ENCODE assay signal across 8 mouse cellular contexts in the genomic region with DNA sequence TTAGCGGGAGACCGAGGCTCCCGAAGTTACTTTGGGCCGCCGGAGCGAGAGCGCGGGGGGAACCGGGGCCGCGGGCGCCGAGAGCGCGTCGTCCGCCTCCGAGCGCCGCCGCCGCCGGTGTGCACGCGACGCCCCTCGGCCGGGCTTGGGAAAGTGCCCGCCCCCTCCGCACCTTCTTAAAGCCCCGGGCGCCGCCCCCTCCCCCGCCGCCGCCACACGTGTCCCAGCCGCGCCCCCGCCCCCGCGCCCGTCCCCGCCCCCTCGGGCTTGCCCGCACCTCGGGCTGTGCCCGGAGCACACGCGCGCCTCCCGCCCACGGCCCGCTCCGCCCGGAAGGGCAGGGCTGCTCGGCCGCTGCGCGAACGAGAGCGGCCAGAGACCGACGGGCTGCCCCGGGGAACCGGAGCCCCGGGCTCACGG. TPM values are rescaled to one million over a fixed set of nuclear protein-coding genes. Genes with fewer than 3 reads are reported as not detected.
DNase-seq lines count a peak whose midpoint lies in the region; ATAC-seq lines count a peak whose summit lies in the region.

A gene (minus strand): TSS at position 147 of the 420 bp plus-strand sequence.

- 1% methylated on average over 17 of the region's 68 CpGs for WGBS in embryonic facial prominence, embryonic 11.5 days
- under 1% methylated on average over 30 of the region's 68 CpGs for WGBS in hindbrain, embryonic 14.5 days
- WGBS in limb, embryonic 15.5 days, result under 1% methylated on average over 44 of the region's 68 CpGs

- peak; percentile 6 for DNase-seq in kidney, adult 18-20 months
- no peak for DNase-seq in kidney, adult 9 months
- DNase-seq in ZHBTc4 (ENCODE audit: low read depth, low spot score), result peak; percentile 77
- DNase-seq in embryonic facial prominence, embryonic 11.5 days (ENCODE audit: low spot score), result peak; percentile 60
- peak; percentile 69 for DNase-seq in hindbrain, embryonic 14.5 days (ENCODE audit: low spot score)
- DNase-seq in right cerebral cortex, postnatal 4 days, result peak; percentile 69
- DNase-seq in thymus, postnatal 10 days (ENCODE audit: low spot score in 2 of 2), result no peak

- no peaks in the 10 kb centered on the region for H3K36me3 ChIP-seq in embryonic facial prominence, embryonic 11.5 days (replicated peaks; ENCODE audit: control insufficient read depth, insufficient read depth, low read depth, low read length)
- H3K36me3 ChIP-seq in hindbrain, embryonic 14.5 days (replicated peaks; ENCODE audit: control insufficient read depth, insufficient read depth), result no peaks in the 10 kb centered on the region
- no peaks in the 10 kb centered on the region for H3K36me3 ChIP-seq in limb, embryonic 15.5 days

- peak within 1 kb of the TSS; percentile 97 for H3K4me2 ChIP-seq in embryonic facial prominence, embryonic 11.5 days (ENCODE audit: low read depth, low read length)
- peak within 1 kb of the TSS; percentile 96 for H3K4me2 ChIP-seq in hindbrain, embryonic 14.5 days (replicated peaks)
- peak within 1 kb of the TSS; percentile 92 for H3K4me2 ChIP-seq in limb, embryonic 15.5 days

- ATAC-seq in embryonic facial prominence, embryonic 11.5 days (replicated peaks; ENCODE audit: insufficient number of reproducible peaks, low FRiP score, low TSS enrichment, low read depth), result peak; percentile 80
- peak; percentile 89 for ATAC-seq in hindbrain, embryonic 14.5 days (ENCODE audit: low FRiP score)
- ATAC-seq in limb, embryonic 15.5 days (ENCODE audit: insufficient number of reproducible peaks, low FRiP score, low TSS enrichment, low read depth), result peak; percentile 63; the same call in 1 of the 2 replicates

- peak within 1 kb of the TSS; percentile 54 for H3K4me3 ChIP-seq in embryonic facial prominence, embryonic 11.5 days (ENCODE audit: low read depth, low read length)
- H3K4me3 ChIP-seq in hindbrain, embryonic 14.5 days (replicated peaks; ENCODE audit: low read length), result peak within 1 kb of the TSS; percentile 72
- peak within 1 kb of the TSS; percentile 52 for H3K4me3 ChIP-seq in limb, embryonic 15.5 days

- peak within 1 kb of the TSS; percentile 47 for H3K9ac ChIP-seq in embryonic facial prominence, embryonic 11.5 days (replicated peaks; ENCODE audit: low read length)
- H3K9ac ChIP-seq in hindbrain, embryonic 14.5 days, result peak within 1 kb of the TSS; percentile 88
- H3K9ac ChIP-seq in limb, embryonic 15.5 days, result peak within 1 kb of the TSS; percentile 37

- no peak within 1 kb of the TSS for H3K27ac ChIP-seq in embryonic facial prominence, embryonic 11.5 days (replicated peaks; ENCODE audit: low read depth, low read length)
- H3K27ac ChIP-seq in hindbrain, embryonic 14.5 days, result peak within 1 kb of the TSS; percentile 85
- H3K27ac ChIP-seq in limb, embryonic 15.5 days, result no peak within 1 kb of the TSS

- H3K27me3 ChIP-seq in embryonic facial prominence, embryonic 11.5 days (ENCODE audit: control insufficient read depth, insufficient read depth, low read length), result peaks cover 44% of the 10 kb centered on the region
- H3K27me3 ChIP-seq in hindbrain, embryonic 14.5 days (ENCODE audit: control insufficient read depth, insufficient read depth, low read length), result peaks cover 33% of the 10 kb centered on the region; the same call in 1 of the 2 replicates
- peaks cover 87% of the 10 kb centered on the region for H3K27me3 ChIP-seq in limb, embryonic 15.5 days

- H3K4me1 ChIP-seq in embryonic facial prominence, embryonic 11.5 days (ENCODE audit: control insufficient read depth, insufficient read depth, low read length), result no peaks in the 10 kb centered on the region
- peaks cover 8% of the 10 kb centered on the region; the same call in 1 of the 2 replicates for H3K4me1 ChIP-seq in hindbrain, embryonic 14.5 days (replicated peaks; ENCODE audit: control insufficient read depth, insufficient read depth, low read length)
- H3K4me1 ChIP-seq in limb, embryonic 15.5 days, result peaks cover 25% of the 10 kb centered on the region

- no peaks in the 10 kb centered on the region for H3K9me3 ChIP-seq in embryonic facial prominence, embryonic 11.5 days (replicated peaks; ENCODE audit: control insufficient read depth, low read length)
- H3K9me3 ChIP-seq in hindbrain, embryonic 14.5 days (ENCODE audit: control insufficient read depth, low read length), result no peaks in the 10 kb centered on the region
- no peaks in the 10 kb centered on the region for H3K9me3 ChIP-seq in limb, embryonic 15.5 days

RNA-seq across cellular contexts. Expression of the gene that starts here (rescaled TPM):
- polyA plus RNA-seq in embryonic facial prominence, embryonic 11.5 days (2014; fragmentation: Nextera tagmentation; extraction: Ambion mirVana), result 3.0 and 5.5 TPM in 2 replicates
- 63.3 and 63.5 TPM in 2 replicates for polyA plus RNA-seq in hindbrain, embryonic 14.5 days (2014; fragmentation: Nextera tagmentation; extraction: Ambion mirVana)
- 3.6 and 3.8 TPM in 2 replicates for polyA plus RNA-seq in limb, embryonic 15.5 days (2015; fragmentation: Nextera tagmentation; extraction: Ambion mirVana)

Comparison
In these comparisons a context has a peak if more than half of its experiments do, and no peak if none do; other contexts are left out.
1. DNase-seq: peak in kidney, adult 18-20 months (single experiment), ZHBTc4 (single experiment), embryonic facial prominence, embryonic 11.5 days (single experiment), hindbrain, embryonic 14.5 days (single experiment) and right cerebral cortex, postnatal 4 days (single experiment); none in kidney, adult 9 months (single experiment) and thymus, postnatal 10 days (0 of 2).
2. H3K9ac ChIP-seq: peak in every context shown above with its lines; median percentile 88 in hindbrain, embryonic 14.5 days; 47 in embryonic facial prominence, embryonic 11.5 days; 37 in limb, embryonic 15.5 days.
3. Peak in every context shown above with its lines, with median percentiles within 50 percentile points of each other: ATAC-seq, H3K4me2 ChIP-seq and H3K4me3 ChIP-seq.